Mouse (Mus musculus) ES-E14 (cell line): ENCODE results near the gene Srsf1.

ENCODE experiments used
- HCFC1 ChIP-seq: IDR thresholded peaks from 2 replicates; pipeline ENCODE4 v1.6.1; 2012; ENCODE audit warnings: low read length, inconsistent platforms, borderline replicate concordance; ENCODE audit not compliant: insufficient read depth
- ZC3H11A ChIP-seq: IDR thresholded peaks from 2 replicates; pipeline ENCODE4 v1.6.1; 2012; ENCODE audit warnings: low read depth, mild to moderate bottlenecking, inconsistent platforms, low read length, borderline replicate concordance

DNA sequence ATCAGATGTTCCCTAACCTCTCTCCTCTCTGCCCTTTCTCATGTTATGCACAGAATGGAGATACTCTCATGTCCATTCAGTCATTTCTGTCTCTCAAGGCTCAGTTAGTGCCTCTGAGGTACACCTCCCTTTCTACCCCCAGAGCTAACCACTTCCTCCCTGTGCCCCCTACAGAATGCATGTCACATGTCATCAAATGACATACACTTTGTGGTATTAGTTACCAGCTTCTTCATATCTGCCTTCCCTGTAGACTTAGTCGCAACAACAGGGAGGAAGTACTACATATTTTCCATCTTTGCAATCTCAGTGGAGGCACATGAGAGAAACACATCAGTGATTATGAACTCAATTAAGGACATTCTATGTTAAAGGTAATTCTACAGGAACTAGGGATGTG, 44.8 kb downstream of the Srsf1 start:
- TF ChIP-seq ZC3H11A (no peak), HCFC1 (no peak)
